ENCODE assay signal across 18 mouse cellular contexts in the genomic region with DNA sequence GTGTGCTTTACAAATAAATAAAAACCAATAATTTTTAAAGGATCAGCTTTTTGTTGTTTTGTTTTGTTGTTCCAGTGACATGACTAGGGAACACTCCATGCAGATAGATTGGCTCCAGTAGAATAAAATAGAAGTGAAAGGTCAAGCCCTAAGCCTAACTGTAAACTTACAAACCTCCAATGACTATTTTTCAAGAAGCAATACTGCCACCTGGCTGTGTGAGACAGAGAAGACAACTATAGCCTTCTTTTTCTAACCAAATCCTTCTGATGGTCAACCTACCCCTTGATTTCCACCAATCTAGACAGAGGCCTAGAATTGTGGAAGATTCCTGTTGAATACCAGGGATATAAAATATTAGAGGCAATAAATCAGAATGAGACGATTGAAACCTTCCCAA. TPM values are rescaled to one million over a fixed set of nuclear protein-coding genes. Genes with fewer than 3 reads are reported as not detected.
"Had no signal": no experiment of that assay in that cellular context is flagged by ENCODE, and none has a peak within 500 bp of the region (broad histone marks: within the 10 kb centered on the region; RNA-seq: fewer than 3 reads in every experiment).

No protein-coding gene starts in this region.

- H3K9ac ChIP-seq: liver, embryonic 12.5 days; liver, embryonic 15.5 days; lung, embryonic 15.5 days; stomach, embryonic 15.5 days had no signal

- H3K4me2 ChIP-seq: liver, embryonic 12.5 days; liver, embryonic 15.5 days; lung, embryonic 15.5 days; stomach, embryonic 15.5 days had no signal

- H3K27me3 ChIP-seq: liver, embryonic 12.5 days; liver, embryonic 15.5 days; lung, embryonic 15.5 days; megakaryocyte, embryonic 14.5 days; stomach, embryonic 15.5 days had no signal

- H3K4me1 ChIP-seq: liver, embryonic 12.5 days; liver, embryonic 15.5 days; lung, embryonic 15.5 days; megakaryocyte, embryonic 14.5 days; midbrain, embryonic 10.5 days; stomach, embryonic 15.5 days had no signal

- H3K4me3 ChIP-seq: liver, embryonic 12.5 days; liver, embryonic 15.5 days; lung, embryonic 15.5 days; megakaryocyte, embryonic 14.5 days; midbrain, embryonic 10.5 days; stomach, embryonic 15.5 days had no signal

- H3K27ac ChIP-seq: liver, embryonic 12.5 days; liver, embryonic 15.5 days; lung, embryonic 15.5 days; midbrain, embryonic 10.5 days; stomach, embryonic 15.5 days had no signal

- H3K9me3 ChIP-seq: liver, embryonic 12.5 days; liver, embryonic 15.5 days; lung, embryonic 15.5 days; megakaryocyte, embryonic 14.5 days; midbrain, embryonic 10.5 days; stomach, embryonic 15.5 days had no signal

- ATAC-seq: liver, embryonic 12.5 days had no signal

- DNase-seq: kidney, adult 18-20 months; kidney, adult 9 months; kidney, postnatal 25 days; lung, adult 18-20 months; lung, postnatal 10 days; lung, postnatal 36 days; midbrain, embryonic 14.5 days; right cerebral cortex, postnatal 25 days; spleen, adult 18-20 months; thymus, postnatal 25 days had no signal

- H3K36me3 ChIP-seq: liver, embryonic 12.5 days; liver, embryonic 15.5 days; lung, embryonic 15.5 days; midbrain, embryonic 10.5 days; stomach, embryonic 15.5 days had no signal

RNA-seq across cellular contexts. Expression of a gene that starts 45.7 kb away (rescaled TPM):
- total RNA-seq: layer of hippocampus, postnatal 14 days had no signal
- polyA plus RNA-seq: large intestine, adult 2 months; lung, embryonic 15.5 days had no signal
